Mouse (Mus musculus) urinary bladder, postnatal 36 days (tissue): ENCODE results near the gene Usp51.
A peak's percentile ranks its signal among the peaks of the same experiment; 100 is the strongest.
"Not testable (repeated sequence)": the region's sequence is repeated elsewhere in the genome, so short reads cannot be mapped to it uniquely, and the experiment has no call there.

Source experiments
- DNase-seq, 2 experiments: peaks; one replicate each; pipeline ENCODE4 v3.0.0; 2022; ENCODE audit warnings: low spot score in 2 of 2, mixed read lengths in 1 of 2

Usp51 gene

DNA sequence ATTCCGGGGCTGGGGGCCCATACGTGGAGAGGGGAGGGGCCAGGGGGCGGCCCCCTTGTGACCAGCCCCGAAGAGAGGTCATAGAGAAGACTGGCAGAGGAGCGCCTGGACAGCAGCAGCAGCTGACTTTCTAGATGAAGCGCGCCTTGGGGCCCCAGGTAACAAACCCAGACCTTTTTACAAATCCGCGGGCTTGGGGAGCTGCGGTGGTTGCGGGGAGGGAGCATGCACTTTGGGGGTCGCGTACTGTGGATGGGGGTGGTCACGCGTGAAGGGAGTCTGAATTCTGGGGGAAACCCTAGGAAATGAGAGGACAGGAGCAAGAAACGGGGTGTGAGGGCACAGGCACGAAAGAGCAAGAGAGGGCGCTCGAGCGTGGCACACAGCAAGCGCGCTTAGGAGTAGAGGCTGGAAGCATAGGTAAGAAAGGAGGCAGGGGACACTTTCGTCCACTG lies at the start of gene Usp51:
Usp51 (plus strand) TSS at position 83 of the 455 bp plus-strand sequence.
- DNase-seq: peak; percentile 3 to 20

GRCm38 (mm10) chrX:152969606-152970005 lies 36.7 kb upstream of the Usp51 start:
- DNase-seq: no peak

DNA sequence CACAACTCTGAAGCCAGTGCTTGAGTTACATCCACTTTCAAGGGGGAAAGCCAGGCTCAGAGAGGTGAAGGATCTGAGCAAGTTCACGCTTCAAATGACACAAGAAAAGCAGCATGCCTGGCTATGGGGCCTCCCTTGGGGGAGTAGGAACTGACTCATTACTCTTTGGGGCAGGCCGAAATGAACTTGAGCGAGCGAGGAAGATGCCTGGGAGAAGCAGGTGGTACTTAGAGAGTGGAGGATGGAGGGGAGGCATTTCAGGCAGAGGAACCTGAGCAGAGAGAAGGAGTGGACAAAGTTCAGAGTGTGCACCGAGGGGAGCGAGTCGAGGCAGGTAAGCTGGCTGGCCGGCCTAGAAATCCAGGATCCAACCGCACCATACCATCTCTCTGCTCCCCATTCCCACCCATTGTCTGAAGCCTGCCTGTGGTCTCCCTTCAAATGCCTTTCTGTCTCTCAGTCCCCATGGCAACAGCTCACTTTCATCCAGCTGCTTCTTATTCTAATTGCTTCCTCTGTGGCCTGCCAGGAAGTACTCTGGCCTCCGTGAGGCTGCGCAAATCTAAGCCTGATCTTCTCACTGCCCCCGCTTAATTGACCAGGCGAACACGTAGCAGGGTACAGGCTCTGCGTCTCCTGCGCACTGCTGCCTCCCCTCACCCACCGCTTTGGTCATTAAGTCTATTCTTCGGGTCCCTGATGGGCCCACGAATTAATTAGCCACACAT lies 32.6 kb upstream of the Usp51 start:
- DNase-seq: not testable (repeated sequence)

DNA sequence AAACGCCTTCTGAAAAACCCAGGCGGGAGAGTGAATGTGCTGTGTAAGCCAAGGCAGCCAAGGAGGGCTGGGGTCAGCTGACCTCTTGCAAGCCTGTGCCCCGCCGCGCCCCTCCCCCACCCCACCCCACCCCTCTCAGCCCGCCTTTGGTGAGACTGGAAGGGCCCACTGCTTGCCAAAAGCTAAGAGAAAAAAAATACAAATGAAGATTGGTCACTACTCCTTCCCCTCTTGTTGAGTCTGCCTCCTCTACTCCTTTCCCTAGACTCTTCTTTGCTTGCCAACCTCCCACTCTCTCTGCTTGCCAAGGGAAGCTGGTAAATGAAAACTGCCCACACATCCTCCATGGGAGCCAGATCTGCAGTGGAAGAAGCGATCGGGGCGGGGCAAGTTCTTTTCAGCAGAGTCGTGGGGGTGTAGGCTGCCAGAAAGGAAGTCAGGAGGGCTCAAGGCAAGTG lies 32.0 kb upstream of the Usp51 start:
- no peak for DNase-seq

DNA sequence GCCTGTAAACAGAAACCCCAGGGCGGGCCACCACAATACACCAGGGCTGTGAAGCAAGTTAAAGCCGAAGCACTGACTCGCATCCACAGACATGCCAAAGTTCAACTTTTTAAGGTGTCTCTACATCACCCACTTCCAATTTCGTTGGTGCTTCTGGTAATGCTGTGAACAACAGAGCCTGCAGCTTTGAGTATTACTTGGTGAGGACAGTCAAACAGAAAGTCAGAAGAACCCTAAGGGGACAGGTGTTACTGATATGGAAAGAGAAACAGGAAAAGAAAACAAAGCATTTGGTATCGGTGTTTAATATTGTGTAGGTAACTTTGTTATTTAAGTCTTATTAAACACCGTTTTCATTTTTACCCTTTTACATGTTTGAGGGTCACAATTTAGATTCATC lies 29.7 kb upstream of the Usp51 start:
- DNase-seq: no peak

GRCm38 (mm10) chrX:152985009-152985408 lies 21.3 kb upstream of the Usp51 start:
- DNase-seq: no peak

GRCm38 (mm10) chrX:152989852-152990251 lies 16.4 kb upstream of the Usp51 start:
- DNase-seq: not testable (repeated sequence)

GRCm38 (mm10) chrX:152996105-152996504 lies 10.2 kb upstream of the Usp51 start:
- DNase-seq: not testable (repeated sequence)

DNA sequence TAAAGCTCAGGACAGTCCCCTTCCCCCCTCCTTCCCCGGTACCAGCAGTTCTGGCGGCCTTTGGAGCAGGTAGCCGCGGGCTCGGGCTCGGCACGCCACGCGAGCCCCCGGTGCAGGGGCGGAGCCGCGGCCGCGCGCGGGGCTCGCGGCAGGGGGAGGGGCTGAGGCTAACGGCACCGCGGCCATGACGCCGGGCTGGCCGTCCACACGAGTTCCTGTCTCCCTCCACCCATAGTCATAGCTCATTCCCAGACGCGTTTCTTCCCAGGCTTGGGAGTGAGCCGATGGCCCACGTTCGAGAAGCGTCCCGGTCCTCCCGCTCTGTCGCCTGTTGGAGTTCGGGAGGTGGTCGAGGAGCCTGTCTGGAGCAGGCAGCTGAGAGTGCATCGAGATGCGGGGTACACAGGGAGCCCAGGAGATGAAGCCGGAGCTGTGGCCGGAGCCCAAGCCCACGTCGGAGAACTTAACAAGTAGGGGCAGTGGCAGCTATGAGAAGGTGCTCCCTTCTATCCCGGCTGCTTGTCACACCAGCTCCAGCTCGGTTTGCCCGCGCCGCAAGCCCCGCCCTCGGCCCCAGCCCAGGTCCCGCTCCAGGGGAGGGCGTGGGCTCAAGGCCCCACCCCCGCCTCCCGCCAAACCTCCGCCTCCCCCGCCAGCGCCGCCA lies 884 bp downstream of the Usp51 start:
- DNase-seq: peak; percentile 10 to 32

- DNase-seq: no peak
Observed at GRCm38 (mm10) chrX:153007685-153008047, 1.4 kb downstream of the Usp51 start.

GRCm38 (mm10) chrX:153025255-153025654 lies 19.0 kb downstream of the Usp51 start:
- not testable (repeated sequence) for DNase-seq

GRCm38 (mm10) chrX:153025709-153026108 lies 19.4 kb downstream of the Usp51 start:
- not testable (repeated sequence) for DNase-seq

DNA sequence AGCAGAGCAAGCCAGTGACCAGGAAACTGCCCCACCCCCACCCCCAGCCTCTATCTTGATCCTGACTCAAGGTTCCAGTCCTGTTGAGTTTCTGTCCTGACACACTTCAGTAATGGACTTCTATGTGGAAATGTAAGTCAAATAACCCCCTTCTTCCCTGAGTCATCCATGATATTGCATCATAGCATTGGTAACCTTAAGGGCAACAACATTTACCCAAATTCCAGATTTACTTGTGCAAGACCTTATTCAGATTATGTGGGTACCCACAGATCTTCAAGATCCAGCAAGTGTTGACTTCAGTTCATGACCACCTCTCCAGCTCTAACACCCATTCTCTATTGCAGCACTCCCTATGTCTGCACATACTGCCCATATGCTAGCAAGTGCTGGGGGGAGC lies 25.3 kb downstream of the Usp51 start:
- not testable (repeated sequence) for DNase-seq

- peak; percentile 53 to 80 for DNase-seq
Observed at GRCm38 (mm10) chrX:153037087-153037971, 31.1 kb downstream of the Usp51 start, which contains the start of gene Mageh1. Gene Mageh1 (minus strand): TSS chrX:153037575.

DNA sequence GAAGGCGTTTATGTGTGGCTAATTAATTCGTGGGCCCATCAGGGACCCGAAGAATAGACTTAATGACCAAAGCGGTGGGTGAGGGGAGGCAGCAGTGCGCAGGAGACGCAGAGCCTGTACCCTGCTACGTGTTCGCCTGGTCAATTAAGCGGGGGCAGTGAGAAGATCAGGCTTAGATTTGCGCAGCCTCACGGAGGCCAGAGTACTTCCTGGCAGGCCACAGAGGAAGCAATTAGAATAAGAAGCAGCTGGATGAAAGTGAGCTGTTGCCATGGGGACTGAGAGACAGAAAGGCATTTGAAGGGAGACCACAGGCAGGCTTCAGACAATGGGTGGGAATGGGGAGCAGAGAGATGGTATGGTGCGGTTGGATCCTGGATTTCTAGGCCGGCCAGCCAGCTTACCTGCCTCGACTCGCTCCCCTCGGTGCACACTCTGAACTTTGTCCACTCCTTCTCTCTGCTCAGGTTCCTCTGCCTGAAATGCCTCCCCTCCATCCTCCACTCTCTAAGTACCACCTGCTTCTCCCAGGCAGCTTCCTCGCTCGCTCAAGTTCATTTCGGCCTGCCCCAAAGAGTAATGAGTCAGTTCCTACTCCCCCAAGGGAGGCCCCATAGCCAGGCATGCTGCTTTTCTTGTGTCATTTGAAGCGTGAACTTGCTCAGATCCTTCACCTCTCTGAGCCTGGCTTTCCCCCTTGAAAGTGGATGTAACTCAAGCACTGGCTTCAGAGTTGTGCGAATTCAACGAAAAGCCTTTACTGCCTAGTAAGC lies 31.9 kb downstream of the Usp51 start:
- not testable (repeated sequence) for DNase-seq
